Mouse (Mus musculus) limb, embryonic 10.5 days (tissue): ENCODE results near the gene Tor2a. TPM values are rescaled to one million over a fixed set of nuclear protein-coding genes. Genes with fewer than 3 reads are reported as not detected.

Experiments
- DNase-seq: peaks from one replicate; pipeline ENCODE4 v3.0.0-alpha.2; 2017; ENCODE audit warnings: low spot score
- H3K27ac ChIP-seq: fragments of 300-500 bp; sonication (generic); 2 replicates; pipeline ENCODE4 v1.5.1; 2016; ENCODE audit warnings: mild to moderate bottlenecking
- H3K27me3 ChIP-seq: fragments of 300-500 bp; sonication (generic); 2 replicates; pipeline ENCODE4 v1.6.1; 2016; ENCODE audit warnings: low read depth, mild to moderate bottlenecking; ENCODE audit not compliant: poor library complexity, severe bottlenecking
- H3K36me3 ChIP-seq: fragments of 300-500 bp; sonication (generic); 2 replicates; pipeline ENCODE4 v1.6.1; 2016; ENCODE audit warnings: mild to moderate bottlenecking, moderate library complexity
- H3K4me1 ChIP-seq: fragments of 300-500 bp; sonication (generic); 2 replicates; pipeline ENCODE4 v1.6.1; 2016
- H3K4me3 ChIP-seq: fragments of 300-500 bp; sonication (generic); 2 replicates; pipeline ENCODE4 v1.5.1; 2016; ENCODE audit warnings: mild to moderate bottlenecking, moderate library complexity
- H3K9me3 ChIP-seq: fragments of 300-500 bp; sonication (generic); replicated peaks from 2 replicates; pipeline ENCODE4 v1.6.1; 2016; ENCODE audit warnings: mild to moderate bottlenecking
- WGBS: fragments of 180-500 bp; shearing (Covaris S2); methylation state at CpG from one replicate; pipeline ENCODE4 v1.1.7; 2016; 5-methylcytosine and 5-hydroxymethylcytosine counted together
- microRNA counts: library from miRNA; unstranded; fragments of <30 nt; microRNA quantifications from one replicate; lab custom pipeline; 2017
- microRNA-seq: library from miRNA; unstranded; fragments of <30 nt; microRNA quantifications from one replicate; pipeline ENCODE4, GENCODE M21; 2017
- polyA plus RNA-seq: library from polyadenylated mRNA; unstranded; fragments of >200 nt; fragmentation: Nextera tagmentation; extraction: Ambion mirVana; gene quantifications from 2 replicates; pipeline ENCODE4 v1.2.1, GENCODE M21; 2016

The Tor2a gene
- polyA plus RNA-seq, 1 experiment from 2014 or later = 61.1 TPM

DNA sequence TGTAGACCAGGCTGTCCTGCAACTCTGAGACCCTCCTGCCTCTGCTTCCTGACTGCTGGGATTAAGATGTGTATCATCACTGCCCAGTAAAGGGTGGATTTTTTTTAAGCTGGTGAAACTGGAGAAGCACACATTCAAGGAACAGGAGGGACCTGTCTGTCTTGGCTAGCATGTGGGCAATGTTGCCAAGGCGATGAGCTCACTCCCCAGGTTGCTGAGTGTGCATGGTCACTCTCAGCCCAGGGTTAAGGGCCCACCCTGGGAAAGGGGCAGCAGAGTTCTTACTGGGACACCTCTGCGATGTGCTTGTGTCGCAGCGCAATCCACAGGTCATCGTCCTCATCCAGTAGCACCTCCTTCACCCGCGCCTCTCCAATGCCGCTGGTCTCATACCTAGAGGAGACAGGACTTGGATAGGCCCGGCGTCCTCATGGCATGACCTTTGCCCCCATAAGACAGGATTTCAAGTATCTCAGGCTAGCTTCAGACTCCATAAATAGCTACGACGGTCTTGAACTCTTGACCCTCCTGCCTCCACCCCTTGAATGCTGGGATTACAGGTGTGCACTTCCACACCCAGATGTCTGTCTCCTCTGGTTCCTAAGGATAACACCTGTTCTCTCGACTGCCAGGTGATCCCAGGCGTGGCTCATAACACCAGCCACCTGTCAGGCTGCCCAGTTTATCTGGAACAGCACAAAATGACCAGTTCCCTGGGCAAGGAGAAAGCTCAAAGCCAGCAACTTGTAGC is 52.0 kb downstream of the Tor2a start:
- Histone ChIP-seq H3K9me3 (no peaks in the 10 kb centered on the region), H3K4me1 (peaks cover 28% of the 10 kb centered on the region), H3K36me3 (peaks cover 25% of the 10 kb centered on the region), H3K27me3 (no peaks in the 10 kb centered on the region), H3K4me3 (no peak overlapping the region), H3K27ac (no peak overlapping the region)
- no peak for DNase-seq
- WGBS = 89% methylated on average over 14 of the region's 14 CpGs

MicroRNAs within 50 kb of the gene (microRNA counts, 519-probe panel; counts per million panel counts)
- 684 counts per million, percentile 72 among the panel's probes with 10 or more counts for microRNA mmu-miR-2861 (lab: Ali Mortazavi, UCI)

Small RNA genes lying within 50 kb of the gene (microRNA-seq; reads per million reads assigned to microRNA genes)
- not detected for gene Mir2861
- gene Mir3960 = not detected

Other genes with a start within 250 kb of the Tor2a start
- gene Fam102a, start 221.9 kb upstream of the Tor2a start, polyA plus RNA-seq = 12.0 and 14.0 TPM in 2 replicates
- gene Dpm2, start 186.4 kb upstream of the Tor2a start, polyA plus RNA-seq = 104 and 109 TPM in 2 replicates
- 1.0 and 2.7 TPM in 2 replicates for gene Pip5kl1, start 182.4 kb upstream of the Tor2a start, polyA plus RNA-seq
- gene 9430097D07Rik, start 181.6 kb upstream of the Tor2a start, polyA plus RNA-seq = 0.24 TPM in 1 of 2 replicates, not detected in the other
- 26.0 and 26.1 TPM in 2 replicates for gene St6galnac4, start 170.1 kb upstream of the Tor2a start, polyA plus RNA-seq
- 11.8 and 16.7 TPM in 2 replicates for gene St6galnac6, start 157.5 kb upstream of the Tor2a start, polyA plus RNA-seq
- 21.6 and 35.7 TPM in 2 replicates for gene Ak1, start 135.5 kb upstream of the Tor2a start, polyA plus RNA-seq
- 27.9 and 28.5 TPM in 2 replicates for gene Eng, start 110.6 kb upstream of the Tor2a start, polyA plus RNA-seq
- 31.6 and 35.4 TPM in 2 replicates for gene Fpgs, start 53.1 kb upstream of the Tor2a start, polyA plus RNA-seq
- gene Cdk9, start 44.2 kb upstream of the Tor2a start, polyA plus RNA-seq = 156 and 160 TPM in 2 replicates
- gene Sh2d3c, start 36.2 kb upstream of the Tor2a start, polyA plus RNA-seq = 16.2 and 20.9 TPM in 2 replicates
- gene 6330409D20Rik, start 16.2 kb upstream of the Tor2a start, polyA plus RNA-seq = 0.14 TPM in 1 of 2 replicates, not detected in the other
- 0.23 and 0.38 TPM in 2 replicates for gene Ttc16, start 18.4 kb downstream of the Tor2a start, polyA plus RNA-seq
- 5.3 and 5.6 TPM in 2 replicates for gene Ptrh1, start 18.6 kb downstream of the Tor2a start, polyA plus RNA-seq
- gene Cfap157, start 27.2 kb downstream of the Tor2a start, polyA plus RNA-seq = 0.26 and 1.3 TPM in 2 replicates
- gene Stxbp1, start 90.0 kb downstream of the Tor2a start, polyA plus RNA-seq = 10.9 and 12.9 TPM in 2 replicates
- gene Fam129b, start 118.9 kb downstream of the Tor2a start, polyA plus RNA-seq = 40.9 and 47.9 TPM in 2 replicates
- 194 and 232 TPM in 2 replicates for gene Rpl12, start 204.3 kb downstream of the Tor2a start, polyA plus RNA-seq
- 5.3 and 7.5 TPM in 2 replicates for gene Lrsam1, start 204.4 kb downstream of the Tor2a start, polyA plus RNA-seq
- 16.5 and 22.3 TPM in 2 replicates for gene Slc2a8, start 224.8 kb downstream of the Tor2a start, polyA plus RNA-seq